Mouse (Mus musculus): ENCODE results near the gene Fut11. TPM values are rescaled to one million over a fixed set of nuclear protein-coding genes. Genes with fewer than 3 reads are reported as not detected.

The Fut11 gene
- total and polyA plus RNA-seq, 3 experiments = 0.69 to 1.8 TPM; not detected in 1

GRCm38 (mm10) chr14:20733952-20734774 lies 39.4 kb downstream of the Fut11 start, which contains the start of gene Ndst2 (continued):
- peak; percentile 65 for TF ChIP-seq TCF12 (IDR thresholded peaks at IDR 0.05; ENCODE audit: low read depth, low read length)
- no peak for TF ChIP-seq GATA1 (IDR thresholded peaks at IDR 0.05; ENCODE audit: low read depth, low read length)
- no peak for TF ChIP-seq MAFK (IDR thresholded peaks at IDR 0.05; ENCODE audit: borderline replicate concordance, low read depth, low read length)
- peak; percentile 72 to 95 for TF ChIP-seq POLR2A (IDR thresholded peaks at IDR 0.05; ENCODE audit: control insufficient read depth in 1 of 2, insufficient read depth in 1 of 2, low read depth in 1 of 2, low read length in 2 of 2, poor library complexity in 1 of 2)
- TF ChIP-seq RCOR1 (IDR thresholded peaks at IDR 0.05; ENCODE audit: low read depth, low read length) = no peak
- TF ChIP-seq BHLHE40 (IDR thresholded peaks at IDR 0.05; ENCODE audit: borderline replicate concordance, low read depth, low read length) = no peak
- no peak for TF ChIP-seq SMC3 (IDR thresholded peaks at IDR 0.05; ENCODE audit: low read depth, low read length)
- no peak for TF ChIP-seq MYC (IDR thresholded peaks at IDR 0.05; ENCODE audit: low read depth, low read length)
- no peak for TF ChIP-seq ZC3H11A (IDR thresholded peaks at IDR 0.05; ENCODE audit: low read depth, low read length)
- TF ChIP-seq MXI1 (IDR thresholded peaks at IDR 0.05; ENCODE audit: low read depth, low read length) = no peak
- no peak for TF ChIP-seq ZNF384 (IDR thresholded peaks at IDR 0.05; ENCODE audit: low read depth, low read length)
- TF ChIP-seq SIN3A (IDR thresholded peaks at IDR 0.05; ENCODE audit: low read length) = no peak; the same call in 1 of the 2 replicates
- TF ChIP-seq MEF2A (IDR thresholded peaks at IDR 0.05; ENCODE audit: extremely low read depth, insufficient replicate concordance, low read depth, low read length, poor library complexity, severe bottlenecking) = no peak
- peak; percentile 50; the same call in 1 of the 2 replicates for TF ChIP-seq HCFC1 (IDR thresholded peaks at IDR 0.05; ENCODE audit: low read depth, low read length)
- no peak for TF ChIP-seq USF1 (IDR thresholded peaks at IDR 0.05; ENCODE audit: low read depth, low read length)
- TF ChIP-seq EP300 (IDR thresholded peaks at IDR 0.05; ENCODE audit: low read depth in 1 of 2, low read length in 2 of 2) = no peak

- Histone ChIP-seq H3K27me3 (ENCODE audit: control insufficient read depth in 1 of 2, insufficient read depth in 2 of 2, low read length in 2 of 2) (no peaks in the 10 kb centered on the region), H3K9me3 (replicated peaks; ENCODE audit: insufficient read depth, low read length) (no peaks in the 10 kb centered on the region), H3K9ac (ENCODE audit: control insufficient read depth, low read depth, low read length, poor library complexity, severe bottlenecking) (peak overlapping the region; percentile 18; the same call in 1 of the 2 replicates), H3K36me3 (ENCODE audit: control insufficient read depth in 1 of 2, insufficient read depth in 2 of 2, low read length in 2 of 2) (peaks cover 11 to 38% of the 10 kb centered on the region in 2 experiments), H3K4me3 (ENCODE audit: control insufficient read depth in 1 of 2, insufficient read depth in 1 of 2, low read depth in 2 of 2, low read length in 2 of 2) (no peak overlapping the region), H3K4me1 (ENCODE audit: control insufficient read depth in 1 of 2, insufficient read depth in 2 of 2, low read length in 2 of 2) (peaks cover 28 to 45% of the 10 kb centered on the region in 2 experiments), H3K79me2 (ENCODE audit: control insufficient read depth, insufficient read depth, low read length, poor library complexity) (peaks cover 17% of the 10 kb centered on the region), H3K27ac (ENCODE audit: control insufficient read depth, low read depth, low read length) (peak overlapping the region; percentile 66)
- DNase-seq (ENCODE audit: low read depth, low spot score) = no peak
- TF ChIP-seq POLR2AphosphoS2 (IDR thresholded peaks at IDR 0.05; ENCODE audit: low read length) = no peak
- TF ChIP-seq MAFK (IDR thresholded peaks at IDR 0.05; ENCODE audit: borderline replicate concordance, low read depth, low read length) = no peak
- no peak for TF ChIP-seq KAT2A (conservative IDR thresholded peaks at IDR 0.05; ENCODE audit: low read depth, low read length)
- no peak for TF ChIP-seq TBP (IDR thresholded peaks at IDR 0.05; ENCODE audit: low read depth, low read length)
- TF ChIP-seq USF1 (IDR thresholded peaks at IDR 0.05; ENCODE audit: low read depth, low read length) = no peak
- no peak for TF ChIP-seq CTCF (IDR thresholded peaks at IDR 0.05 in 2 of 3, conservative IDR thresholded peaks at IDR 0.05 in 1 of 3; ENCODE audit: control insufficient read depth in 1 of 3, insufficient read depth in 1 of 3, low read depth in 2 of 3, low read length in 3 of 3, poor library complexity in 1 of 3, severe bottlenecking in 1 of 3)
- TF ChIP-seq POLR2A (IDR thresholded peaks at IDR 0.05; ENCODE audit: control insufficient read depth in 1 of 2, insufficient read depth in 1 of 2, low read depth in 1 of 2, low read length in 2 of 2, poor library complexity in 1 of 2) = no peak
- TF ChIP-seq ZNF384 (IDR thresholded peaks at IDR 0.05; ENCODE audit: low read depth, low read length) = no peak
- no peak for TF ChIP-seq GABPA (IDR thresholded peaks at IDR 0.05; ENCODE audit: low read depth, low read length)
- TF ChIP-seq MAX (IDR thresholded peaks at IDR 0.05; ENCODE audit: low read length) = no peak
- no peak for TF ChIP-seq UBTF (IDR thresholded peaks at IDR 0.05; ENCODE audit: borderline replicate concordance, insufficient read depth, low read depth, low read length)
- TF ChIP-seq ZC3H11A (IDR thresholded peaks at IDR 0.05; ENCODE audit: low read depth, low read length) = no peak
- TF ChIP-seq MAZ (IDR thresholded peaks at IDR 0.05; ENCODE audit: low read depth, low read length) = no peak
- no peak for TF ChIP-seq BHLHE40 (IDR thresholded peaks at IDR 0.05; ENCODE audit: borderline replicate concordance, low read depth, low read length)
- TF ChIP-seq RAD21 (IDR thresholded peaks at IDR 0.05; ENCODE audit: low read depth, low read length) = no peak
- TF ChIP-seq ETS1 (IDR thresholded peaks at IDR 0.05; ENCODE audit: low read depth, low read length) = no peak
These were observed 40.3 kb downstream of the Fut11 start for GRCm38 (mm10) chr14:20735052-20735451.

All from MEL (cell line).